Mouse (Mus musculus) liver, embryonic 13.5 days (tissue): ENCODE results near the gene Ctdspl2. TPM values are rescaled to one million over a fixed set of nuclear protein-coding genes. Genes with fewer than 3 reads are reported as not detected.
"Not testable (repeated sequence)": the region's sequence is repeated elsewhere in the genome, so short reads cannot be mapped to it uniquely, and the experiment has no call there.

Experiments used
- ATAC-seq: fragments of 200-750 bp; cut with Nextera tagmentation; 2 replicates; pipeline ENCODE4 v1.8.0; 2017; ENCODE audit warnings: low read depth, mild to moderate bottlenecking, moderate number of reproducible peaks, moderate library complexity
- DNase-seq: peaks from one replicate; pipeline ENCODE4 v3.0.0; 2022
- H3K27ac ChIP-seq: fragments of 300-500 bp; sonication (generic); 2 replicates; pipeline ENCODE4 v1.5.1; 2015; ENCODE audit warnings: moderate library complexity, mild to moderate bottlenecking, inconsistent platforms
- H3K27me3 ChIP-seq: fragments of 300-500 bp; sonication (generic); 2 replicates; pipeline ENCODE4 v1.6.1; 2015; ENCODE audit warnings: mild to moderate bottlenecking, inconsistent platforms
- H3K36me3 ChIP-seq: fragments of 300-500 bp; sonication (generic); 2 replicates; pipeline ENCODE4 v1.6.1; 2015; ENCODE audit warnings: mild to moderate bottlenecking, inconsistent platforms
- H3K4me1 ChIP-seq: fragments of 300-500 bp; sonication (generic); replicated peaks from 2 replicates; pipeline ENCODE4 v1.6.1; 2015; ENCODE audit warnings: inconsistent platforms
- H3K4me2 ChIP-seq: fragments of 300-500 bp; sonication (generic); 2 replicates; pipeline ENCODE4 v1.6.1; 2015; ENCODE audit warnings: inconsistent platforms, mild to moderate bottlenecking, moderate library complexity
- H3K4me3 ChIP-seq: fragments of 300-500 bp; sonication (generic); replicated peaks from 2 replicates; pipeline ENCODE4 v1.5.1; 2015; ENCODE audit warnings: mild to moderate bottlenecking, inconsistent platforms
- H3K9ac ChIP-seq: fragments of 300-500 bp; sonication (generic); 2 replicates; pipeline ENCODE4 v1.6.1; 2015; ENCODE audit warnings: mild to moderate bottlenecking, inconsistent platforms
- H3K9me3 ChIP-seq: fragments of 300-500 bp; sonication (generic); replicated peaks from 2 replicates; pipeline ENCODE4 v1.6.1; 2016; ENCODE audit warnings: inconsistent platforms
- WGBS: fragments of 180-500 bp; shearing (Covaris S2); methylation state at CpG from one replicate; pipeline ENCODE4 v1.1.7; 2015; ENCODE audit not compliant: insufficient replicate concordance; 5-methylcytosine and 5-hydroxymethylcytosine counted together
- polyA plus RNA-seq: library from polyadenylated mRNA; unstranded; fragments of >200 nt; fragmentation: Nextera tagmentation; extraction: Ambion mirVana; gene quantifications from 2 replicates; pipeline ENCODE4 v1.2.1, GENCODE M21; 2015

Gene Ctdspl2
- polyA plus RNA-seq, 1 experiment from 2014 or later = 18.3 TPM

DNA sequence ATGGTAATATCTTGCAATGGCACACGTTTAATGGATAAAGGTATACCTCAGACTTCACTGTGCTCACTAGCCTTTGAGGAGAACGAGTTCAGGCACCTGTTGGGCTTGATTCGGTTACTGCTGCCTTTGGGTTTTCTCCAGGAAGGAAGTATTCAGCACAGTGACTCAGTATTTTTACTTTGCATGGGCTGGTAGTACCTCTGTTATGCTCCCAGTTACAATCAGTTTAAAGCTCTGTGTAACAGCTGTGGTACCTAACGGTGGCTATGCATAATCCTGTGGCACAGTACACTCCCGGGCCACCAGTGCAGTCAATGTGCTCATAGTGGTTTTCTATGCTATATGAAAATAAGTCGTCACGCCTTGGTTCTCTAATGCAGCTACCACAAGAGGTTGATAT lies 55.6 kb downstream of the Ctdspl2 start:
- Histone ChIP-seq H3K9ac (no peak overlapping the region), H3K9me3 (no peaks in the 10 kb centered on the region), H3K4me1 (no peaks in the 10 kb centered on the region), H3K27me3 (no peaks in the 10 kb centered on the region), H3K4me2 (no peak overlapping the region), H3K36me3 (peaks cover 33% of the 10 kb centered on the region), H3K27ac (no peak overlapping the region), H3K4me3 (no peak overlapping the region)
- DNase-seq (no peak), ATAC-seq (no peak)
- WGBS = 68% methylated on average over 7 of the region's 7 CpGs

DNA sequence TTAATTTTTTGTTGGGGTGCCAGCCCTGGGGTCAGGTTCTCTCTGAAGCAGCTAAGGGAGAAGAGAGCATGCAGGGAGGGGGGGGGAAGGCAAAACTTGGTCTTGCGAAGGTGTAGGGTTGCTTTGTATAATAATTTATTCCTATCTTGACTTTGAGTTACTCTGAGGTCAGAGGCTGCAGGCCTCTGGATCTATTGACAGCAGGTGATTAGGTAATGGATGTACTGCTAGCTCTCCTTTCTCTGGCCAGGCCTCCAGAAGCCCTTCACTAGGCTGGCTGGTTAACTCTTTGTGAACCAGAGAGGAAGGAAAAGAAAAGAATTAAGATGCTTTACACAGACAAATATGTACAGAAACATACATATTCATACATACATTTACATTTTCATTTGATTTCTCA lies 62.9 kb downstream of the Ctdspl2 start:
- Histone ChIP-seq H3K4me3 (no peak overlapping the region), H3K9me3 (no peaks in the 10 kb centered on the region), H3K27ac (no peak overlapping the region), H3K4me2 (no peak overlapping the region), H3K4me1 (no peaks in the 10 kb centered on the region), H3K36me3 (peaks cover 6% of the 10 kb centered on the region), H3K9ac (no peak overlapping the region), H3K27me3 (no peaks in the 10 kb centered on the region)
- 77% methylated on average over 1 of the region's 1 CpGs for whole genome bisulfite sequencing
- DNase-seq (no peak), ATAC-seq (no peak)

GRCm38 (mm10) chr2:122022284-122022683 lies 66.5 kb downstream of the Ctdspl2 start:
- 51% methylated on average over 2 of the region's 2 CpGs for WGBS
- Histone ChIP-seq H3K4me3 (no peak overlapping the region), H3K4me1 (peaks cover 7% of the 10 kb centered on the region), H3K27me3 (no peaks in the 10 kb centered on the region), H3K27ac (no peak overlapping the region), H3K9ac (no peak overlapping the region), H3K4me2 (no peak overlapping the region), H3K36me3 (no peaks in the 10 kb centered on the region), H3K9me3 (no peaks in the 10 kb centered on the region)
- DNase-seq (no peak), ATAC-seq (no peak)

DNA sequence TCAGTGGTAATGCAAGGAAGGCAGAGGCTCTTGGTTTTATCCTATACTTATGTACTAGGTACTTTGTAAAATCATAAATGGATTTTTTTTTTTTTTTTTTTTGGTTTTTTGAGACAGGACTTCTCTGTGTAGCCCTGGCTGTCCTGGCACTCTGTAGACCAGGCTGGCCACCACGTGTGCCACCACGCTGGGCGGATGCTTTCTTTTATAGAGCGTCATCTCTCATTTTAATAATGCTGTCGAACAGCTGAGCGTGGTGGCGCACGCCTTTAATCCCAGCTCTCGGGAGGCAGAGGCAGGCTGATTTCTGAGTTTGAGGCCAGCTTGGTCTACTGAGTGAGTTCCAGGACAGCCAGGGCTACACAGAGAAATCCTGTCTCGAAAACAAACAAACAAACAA lies 71.3 kb downstream of the Ctdspl2 start:
- 81% methylated on average over 10 of the region's 10 CpGs for WGBS
- Histone ChIP-seq H3K27ac (peak overlapping the region; percentile 95), H3K4me2 (peak overlapping the region; percentile 73), H3K4me3 (peak overlapping the region; percentile 92), H3K4me1 (peaks cover 31% of the 10 kb centered on the region), H3K9ac (peak overlapping the region; percentile 85), H3K36me3 (peaks cover 13% of the 10 kb centered on the region)
- not testable (repeated sequence) for ATAC-seq, H3K27me3 ChIP-seq, DNase-seq, H3K9me3 ChIP-seq

DNA sequence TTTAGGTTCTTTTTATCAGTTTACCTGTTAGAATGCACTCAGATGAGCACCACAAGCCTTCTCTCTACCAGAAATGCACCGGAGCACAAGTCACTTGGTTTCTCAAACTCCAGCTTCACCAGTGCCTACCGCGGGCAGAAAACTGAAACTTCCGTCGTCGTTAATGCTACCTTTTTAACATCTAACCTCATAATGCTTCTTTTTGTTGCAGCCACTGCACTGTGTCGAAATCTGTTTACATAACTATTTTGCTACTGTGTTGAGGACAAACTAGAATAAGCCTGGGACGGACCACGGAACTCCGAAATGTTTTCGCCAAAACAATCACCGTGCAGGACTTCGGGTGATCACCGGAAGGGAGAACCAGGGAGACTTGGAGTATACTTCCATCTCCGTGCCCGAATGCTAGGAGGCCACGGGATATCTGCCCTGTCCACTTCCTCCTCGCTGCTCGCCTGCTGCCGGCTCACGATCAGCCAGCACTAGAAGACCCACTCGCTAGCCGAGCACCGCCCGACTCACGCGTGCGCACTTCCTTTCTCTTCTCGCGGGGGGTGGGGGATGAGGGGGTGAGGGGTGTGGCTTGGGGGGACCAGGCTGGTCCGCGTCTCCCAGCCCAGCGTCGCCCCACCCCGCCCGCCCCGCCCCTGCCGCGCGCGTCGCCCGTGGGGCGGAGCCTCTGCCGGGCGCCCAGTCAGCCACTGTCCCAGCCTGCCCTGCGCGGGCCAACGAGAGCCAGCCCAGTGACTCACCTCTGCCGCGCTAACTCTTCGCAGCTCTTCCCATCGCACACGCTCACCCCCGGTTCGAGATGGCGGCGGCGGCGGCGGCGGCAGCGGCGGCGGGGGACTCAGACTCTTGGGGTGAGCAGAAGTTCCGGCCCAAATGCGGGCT lies 72.3 kb downstream of the Ctdspl2 start, which contains the start of gene Eif3j1:
Gene Eif3j1 (plus strand): TSS at position 685 of the 894 bp plus-strand sequence.
- Histone ChIP-seq H3K9me3 (no peaks in the 10 kb centered on the region), H3K4me1 (peaks cover 39% of the 10 kb centered on the region)
- peak; percentile 97 for ATAC-seq

DNA sequence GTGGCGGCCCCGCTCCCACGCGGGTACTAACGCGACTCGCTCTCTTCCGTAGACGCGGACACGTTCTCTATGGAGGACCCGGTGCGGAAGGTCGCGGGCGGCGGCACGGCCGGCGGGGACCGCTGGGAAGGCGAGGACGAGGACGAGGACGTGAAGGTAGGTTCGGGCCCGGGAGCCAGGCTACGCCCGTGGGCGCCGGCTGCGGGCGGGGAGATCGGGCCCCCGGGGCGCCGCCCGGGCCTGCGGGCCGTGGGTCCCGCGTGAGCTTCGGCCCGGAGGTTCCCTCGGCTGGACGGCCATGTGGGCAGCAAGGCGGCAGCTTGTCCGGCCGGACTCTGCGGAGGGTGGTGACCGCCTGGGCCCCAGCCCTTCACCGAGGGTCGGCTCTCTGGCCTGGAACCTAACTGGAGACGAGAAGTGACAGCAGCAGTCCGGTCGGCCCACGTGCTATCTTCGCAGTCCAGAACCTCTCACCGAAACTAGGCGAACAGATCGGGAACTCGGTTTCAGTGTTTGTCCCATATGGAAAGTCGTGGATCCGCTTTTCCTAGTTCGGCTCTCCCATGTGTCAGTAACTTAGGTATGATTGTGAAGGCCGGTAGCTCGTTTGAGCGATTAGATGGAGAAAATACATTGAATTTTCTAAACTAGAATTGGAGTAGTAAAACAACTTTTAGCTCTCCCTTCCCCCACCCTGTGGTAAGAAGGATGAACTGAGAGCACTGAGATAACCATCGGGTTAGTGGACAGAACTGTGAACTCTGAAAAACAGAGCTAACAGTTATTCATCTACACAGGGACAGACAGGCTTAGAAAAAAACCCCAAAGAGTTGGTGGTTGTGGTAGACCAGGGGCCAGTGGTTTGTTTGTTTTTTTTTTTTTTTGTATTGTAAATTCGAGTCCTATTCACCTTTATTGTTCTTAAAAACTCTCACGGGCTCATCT lies 73.2 kb downstream of the Ctdspl2 start:
- no peaks in the 10 kb centered on the region for H3K27me3 ChIP-seq
- peak overlapping the region; percentile 98 for H3K27ac ChIP-seq
- H3K4me1 ChIP-seq = peaks cover 46% of the 10 kb centered on the region
- no peaks in the 10 kb centered on the region for H3K9me3 ChIP-seq
- H3K9ac ChIP-seq = peak overlapping the region; percentile 96
- peak overlapping the region; percentile 92 for H3K4me3 ChIP-seq
- H3K36me3 ChIP-seq = peaks cover 28% of the 10 kb centered on the region
- DNase-seq (peak; percentile 39), ATAC-seq (peak; percentile 57)
- under 1% methylated on average over 70 of the region's 71 CpGs for WGBS
- H3K4me2 ChIP-seq = peak overlapping the region; percentile 78

More for the DNA sequence above, 72.3 kb downstream of the Ctdspl2 start, which contains the start of gene Eif3j1:
- peaks cover 21% of the 10 kb centered on the region for H3K36me3 ChIP-seq
- peak within 1 kb of the TSS; percentile 78 for H3K4me2 ChIP-seq
- peak within 1 kb of the TSS; percentile 96 for H3K9ac ChIP-seq
- H3K27ac ChIP-seq = peak within 1 kb of the TSS; percentile 98
- H3K27me3 ChIP-seq = no peaks in the 10 kb centered on the region
- DNase-seq = peak; percentile 72
- WGBS = under 1% methylated on average over 48 of the region's 67 CpGs
- peak within 1 kb of the TSS; percentile 92 for H3K4me3 ChIP-seq

GRCm38 (mm10) chr2:122031970-122032369 lies 76.2 kb downstream of the Ctdspl2 start:
- Histone ChIP-seq H3K27me3 (no peaks in the 10 kb centered on the region), H3K4me2 (0 out of 2 replicates have a peak overlapping the region, but pooled peaks have one; percentile 3), H3K9ac (no peak overlapping the region), H3K4me1 (peaks cover 70% of the 10 kb centered on the region), H3K9me3 (no peaks in the 10 kb centered on the region), H3K36me3 (peaks cover 43% of the 10 kb centered on the region), H3K27ac (no peak overlapping the region), H3K4me3 (no peak overlapping the region)
- DNase-seq (no peak), ATAC-seq (no peak)
- 63% methylated on average over 6 of the region's 6 CpGs for WGBS

GRCm38 (mm10) chr2:122036064-122036463 lies 80.3 kb downstream of the Ctdspl2 start:
- DNase-seq = peak; percentile 24
- H3K9ac ChIP-seq = peak overlapping the region; percentile 17; the same call in 1 of the 2 replicates
- peak overlapping the region; percentile 16; the same call in 1 of the 2 replicates for H3K4me3 ChIP-seq
- H3K36me3 ChIP-seq = peaks cover 62% of the 10 kb centered on the region
- H3K4me2 ChIP-seq = peak overlapping the region; percentile 42
- H3K9me3 ChIP-seq = no peaks in the 10 kb centered on the region
- WGBS = 29% methylated on average over 3 of the region's 3 CpGs
- peak; percentile 83 for ATAC-seq
- no peaks in the 10 kb centered on the region for H3K27me3 ChIP-seq
- H3K27ac ChIP-seq = peak overlapping the region; percentile 75
- H3K4me1 ChIP-seq = peaks cover 58% of the 10 kb centered on the region

- H3K36me3 ChIP-seq = peaks cover 78% of the 10 kb centered on the region
- H3K9ac ChIP-seq = no peak overlapping the region
- H3K4me1 ChIP-seq = peaks cover 12% of the 10 kb centered on the region
- no peak overlapping the region for H3K4me3 ChIP-seq
- no peak overlapping the region for H3K4me2 ChIP-seq
- no peak for DNase-seq
- ATAC-seq = peak; percentile 68
- no peaks in the 10 kb centered on the region for H3K27me3 ChIP-seq
- H3K9me3 ChIP-seq = no peaks in the 10 kb centered on the region
- H3K27ac ChIP-seq = no peak overlapping the region
Observed at GRCm38 (mm10) chr2:122043926-122044325, 88.1 kb downstream of the Ctdspl2 start.

DNA sequence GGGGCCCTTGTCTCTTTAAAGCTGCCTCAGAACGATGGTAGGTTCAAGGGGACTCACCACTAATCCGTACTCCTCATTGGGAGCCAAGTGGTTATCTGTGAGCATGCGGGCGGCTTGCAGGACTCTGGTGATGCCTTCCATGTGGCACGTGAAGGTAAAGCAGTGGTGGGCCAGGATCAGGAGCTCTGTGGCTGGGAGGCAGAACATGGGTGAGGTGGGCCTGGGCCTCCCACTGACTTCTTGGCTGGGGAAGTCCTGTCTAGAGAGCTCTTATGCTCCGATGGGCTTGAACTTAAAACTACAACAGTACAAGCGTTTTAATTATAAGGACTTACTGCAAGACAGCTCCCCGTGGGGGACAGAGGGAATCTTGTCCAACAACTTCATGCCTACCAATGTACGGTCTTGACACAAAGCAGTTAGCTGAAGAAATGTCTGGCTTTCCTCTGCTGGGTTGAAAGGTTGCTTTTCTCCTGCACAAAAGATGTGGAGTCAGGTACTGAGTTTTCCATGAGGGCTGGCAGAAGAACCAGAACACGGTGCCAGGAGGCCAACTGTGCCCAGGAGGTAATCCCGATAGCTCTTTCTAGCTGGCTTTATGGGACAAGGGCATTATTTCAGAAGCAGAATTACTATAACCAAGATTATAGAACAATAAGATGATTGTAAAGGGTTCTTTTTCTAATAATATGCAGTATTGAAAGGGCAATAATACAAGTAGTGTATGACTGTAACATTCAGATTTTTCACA lies 103.7 kb downstream of the Ctdspl2 start:
- WGBS = 70% methylated on average over 11 of the region's 11 CpGs
- H3K4me3 ChIP-seq = no peak overlapping the region
- H3K9ac ChIP-seq = no peak overlapping the region
- H3K4me1 ChIP-seq = no peaks in the 10 kb centered on the region
- no peak overlapping the region for H3K4me2 ChIP-seq
- DNase-seq = no peak
- no peaks in the 10 kb centered on the region for H3K9me3 ChIP-seq
- no peaks in the 10 kb centered on the region for H3K27me3 ChIP-seq
- 0 out of 2 replicates have a peak, but pooled peaks have one; percentile 27 for ATAC-seq
- peaks cover 62% of the 10 kb centered on the region for H3K36me3 ChIP-seq
- H3K27ac ChIP-seq = no peak overlapping the region
